Mouse (Mus musculus) heart, adult 8-10 months (tissue): ENCODE results near the gene Setd7. TPM values are rescaled to one million over a fixed set of nuclear protein-coding genes. Genes with fewer than 3 reads are reported as not detected.

Experiments used
- DNase-seq: peaks from one replicate; pipeline ENCODE4 v3.0.0; 2022; ENCODE audit warnings: low spot score
- total RNA-seq, 4 experiments: library from RNA; stranded (reverse); gene quantifications; 2 replicates each; pipeline ENCODE4 v1.2.4; 2022

The Setd7 gene
- total RNA-seq, 4 experiments from 2014 or later, result 55.6 to 68.3 (median 59.1) TPM

- DNase-seq, result no peak
Observed at GRCm38 (mm10) chr3:51517878-51518762, 42.6 kb downstream of the Setd7 start.

- no peak for DNase-seq
Observed at GRCm38 (mm10) chr3:51517467-51517866, 43.2 kb downstream of the Setd7 start.

- no peak for DNase-seq
Observed at GRCm38 (mm10) chr3:51511983-51512382, 48.7 kb downstream of the Setd7 start.

- DNase-seq, result peak; percentile 81
Observed at GRCm38 (mm10) chr3:51510903-51511302, 49.8 kb downstream of the Setd7 start.

- no peak for DNase-seq
Observed at GRCm38 (mm10) chr3:51505465-51505864, 55.2 kb downstream of the Setd7 start.

- DNase-seq, result no peak
Observed at GRCm38 (mm10) chr3:51504385-51504952, 56.2 kb downstream of the Setd7 start.

- DNase-seq, result no peak
Observed at GRCm38 (mm10) chr3:51499876-51500275, 60.8 kb downstream of the Setd7 start.

GRCm38 (mm10) chr3:51498659-51499058 lies 62.0 kb downstream of the Setd7 start:
- DNase-seq, result peak; percentile 28

- DNase-seq, result no peak
Observed at GRCm38 (mm10) chr3:51497978-51498377, 62.7 kb downstream of the Setd7 start.

GRCm38 (mm10) chr3:51495646-51496045 lies 65.0 kb downstream of the Setd7 start:
- no peak for DNase-seq

- no peak for DNase-seq
Observed at GRCm38 (mm10) chr3:51494466-51494865, 66.2 kb downstream of the Setd7 start.

- peak; percentile 34 for DNase-seq
Observed at GRCm38 (mm10) chr3:51493272-51493838, 67.3 kb downstream of the Setd7 start.

- DNase-seq, result no peak
Observed at GRCm38 (mm10) chr3:51490088-51490753, 70.5 kb downstream of the Setd7 start.

- no peak for DNase-seq
Observed at GRCm38 (mm10) chr3:51486491-51487195, 74.0 kb downstream of the Setd7 start.

- DNase-seq, result no peak
Observed at GRCm38 (mm10) chr3:51485347-51485746, 75.3 kb downstream of the Setd7 start.

- no peak for DNase-seq
Observed at GRCm38 (mm10) chr3:51484370-51484769, 76.3 kb downstream of the Setd7 start.

GRCm38 (mm10) chr3:51483741-51484359 lies 76.8 kb downstream of the Setd7 start, which contains the start of gene Rab33b:
TSS of gene Rab33b (plus strand) at chr3:51483920.
- DNase-seq, result peak; percentile 94

- no peak for DNase-seq
Observed at GRCm38 (mm10) chr3:51482781-51483180, 77.9 kb downstream of the Setd7 start.

- DNase-seq, result no peak
Observed at GRCm38 (mm10) chr3:51481881-51482280, 78.8 kb downstream of the Setd7 start.

- peak; percentile 33 for DNase-seq
Observed at GRCm38 (mm10) chr3:51481059-51481458, 79.6 kb downstream of the Setd7 start.

- DNase-seq, result no peak
Observed at GRCm38 (mm10) chr3:51479893-51480292, 80.8 kb downstream of the Setd7 start.
